Comparison of ENCODE assay signal across 7 mouse cellular contexts in the genomic region with DNA sequence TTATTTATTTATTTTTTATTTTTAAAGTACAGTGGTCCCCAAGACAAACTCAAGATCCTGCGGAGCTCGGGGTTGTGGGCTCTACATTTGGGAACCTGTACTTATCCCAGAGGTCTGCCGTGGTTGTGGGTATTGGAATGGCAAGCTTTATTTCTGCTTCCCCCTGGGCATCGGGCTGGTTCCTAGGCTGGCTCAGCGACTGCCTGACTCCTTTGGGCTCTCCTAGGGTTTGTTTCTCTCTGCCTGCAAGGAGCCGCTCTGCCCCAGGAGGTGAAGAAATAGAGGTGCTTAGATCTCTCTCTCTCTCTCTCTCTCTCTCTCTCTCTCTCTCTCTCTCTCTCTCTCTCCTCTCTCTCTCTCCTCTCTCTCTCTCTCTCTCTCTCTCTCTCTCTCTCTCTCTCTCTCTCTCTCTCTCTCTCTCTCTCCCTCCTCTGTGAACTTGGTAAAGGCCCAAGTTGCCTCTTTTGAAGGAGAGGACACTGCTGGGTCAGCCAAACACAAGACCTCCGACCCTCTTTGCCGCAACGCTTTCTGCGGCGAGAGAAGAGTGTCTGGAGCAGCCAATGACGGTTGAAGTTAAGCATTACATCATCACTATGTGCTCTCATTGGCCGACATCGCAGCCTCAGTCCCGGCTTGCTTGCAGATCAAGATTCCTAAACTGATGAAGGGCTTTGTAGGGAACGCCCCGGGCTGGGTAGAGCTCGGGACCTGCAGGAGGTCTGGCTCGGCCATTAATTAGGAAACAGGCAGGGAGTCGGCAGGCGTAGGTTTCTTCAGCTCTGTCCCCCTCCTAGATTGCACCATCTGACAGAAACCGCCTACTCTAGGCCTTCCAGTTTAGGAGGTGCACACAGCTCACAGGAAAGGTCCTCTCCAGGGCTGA. TPM values are rescaled to one million over a fixed set of nuclear protein-coding genes. Genes with fewer than 3 reads are reported as not detected.
DNase-seq lines count a peak whose midpoint lies in the region; ATAC-seq and TF ChIP-seq lines count a peak whose summit lies in the region.

No protein-coding gene starts in this region.

- 12% methylated on average over 22 of the region's 22 CpGs for WGBS in embryonic facial prominence, embryonic 12.5 days
- 24% methylated on average over 22 of the region's 22 CpGs for WGBS in kidney, adult 2 months
- WGBS in limb, embryonic 11.5 days: 10% methylated on average over 22 of the region's 22 CpGs
- 10% methylated on average over 22 of the region's 22 CpGs for WGBS in midbrain, embryonic 12.5 days
- 9% methylated on average over 22 of the region's 22 CpGs for WGBS in stomach, embryonic 14.5 days

- DNase-seq in brain, adult 2 months (ENCODE audit: low read depth, low spot score): peak; percentile 99
- DNase-seq in heart, adult 9 months (ENCODE audit: low spot score in 2 of 2): peak; percentile 32 to 50
- peak; percentile 43 for DNase-seq in kidney, adult 2 months
- peak; percentile 81 for DNase-seq in limb, embryonic 11.5 days (ENCODE audit: low spot score)

- H3K27ac ChIP-seq in embryonic facial prominence, embryonic 12.5 days: no peak overlapping the region
- H3K27ac ChIP-seq in kidney, adult 2 months (ENCODE audit: insufficient read depth, low read depth, low read length): no peak overlapping the region
- H3K27ac ChIP-seq in limb, embryonic 11.5 days (replicated peaks; ENCODE audit: low read depth, low read length): no peak overlapping the region
- peak overlapping the region; percentile 77 for H3K27ac ChIP-seq in midbrain, embryonic 12.5 days (replicated peaks)
- H3K27ac ChIP-seq in stomach, embryonic 14.5 days (ENCODE audit: low read length): no peak overlapping the region

- TF ChIP-seq POLR2A in kidney, adult 2 months (IDR thresholded peaks at IDR 0.05; ENCODE audit: low read depth, low read length): no peak

- 0 out of 2 replicates have a peak, but pooled peaks cover 3% of the 10 kb centered on the region for H3K4me1 ChIP-seq in embryonic facial prominence, embryonic 12.5 days
- H3K4me1 ChIP-seq in kidney, adult 2 months (ENCODE audit: control insufficient read depth, insufficient read depth, low read length): no peaks in the 10 kb centered on the region
- H3K4me1 ChIP-seq in limb, embryonic 11.5 days (ENCODE audit: control insufficient read depth, insufficient read depth, low read length): no peaks in the 10 kb centered on the region
- H3K4me1 ChIP-seq in midbrain, embryonic 12.5 days: peaks cover 36% of the 10 kb centered on the region
- H3K4me1 ChIP-seq in stomach, embryonic 14.5 days (ENCODE audit: control insufficient read depth, insufficient read depth, low read length): no peaks in the 10 kb centered on the region

- H3K36me3 ChIP-seq in embryonic facial prominence, embryonic 12.5 days: no peaks in the 10 kb centered on the region
- H3K36me3 ChIP-seq in kidney, adult 2 months (ENCODE audit: control insufficient read depth, insufficient read depth, low read length): no peaks in the 10 kb centered on the region
- no peaks in the 10 kb centered on the region for H3K36me3 ChIP-seq in limb, embryonic 11.5 days (ENCODE audit: control insufficient read depth, insufficient read depth, low read length)
- H3K36me3 ChIP-seq in midbrain, embryonic 12.5 days: no peaks in the 10 kb centered on the region
- H3K36me3 ChIP-seq in stomach, embryonic 14.5 days (ENCODE audit: control insufficient read depth, insufficient read depth, low read length): no peaks in the 10 kb centered on the region

- ATAC-seq in embryonic facial prominence, embryonic 12.5 days (ENCODE audit: insufficient number of reproducible peaks, insufficient read depth, low FRiP score, low TSS enrichment): peak; percentile 91
- peak; percentile 87 for ATAC-seq in limb, embryonic 11.5 days (ENCODE audit: insufficient number of reproducible peaks, low FRiP score, low TSS enrichment, low read depth)
- peak; percentile 91 for ATAC-seq in midbrain, embryonic 12.5 days (ENCODE audit: low FRiP score, low read depth)
- peak; percentile 92 for ATAC-seq in stomach, embryonic 14.5 days (ENCODE audit: insufficient number of reproducible peaks, insufficient read depth, low FRiP score, low read depth)

- peak overlapping the region; percentile 25 for H3K4me3 ChIP-seq in embryonic facial prominence, embryonic 12.5 days
- no peak overlapping the region for H3K4me3 ChIP-seq in kidney, adult 2 months (ENCODE audit: insufficient read depth, low read depth, low read length)
- H3K4me3 ChIP-seq in limb, embryonic 11.5 days (ENCODE audit: low read depth, low read length): 0 out of 2 replicates have a peak overlapping the region, but pooled peaks have one; percentile 8
- H3K4me3 ChIP-seq in midbrain, embryonic 12.5 days: peak overlapping the region; percentile 18
- H3K4me3 ChIP-seq in stomach, embryonic 14.5 days (ENCODE audit: low read depth, low read length): 0 out of 2 replicates have a peak overlapping the region, but pooled peaks have one; percentile 2

- no peaks in the 10 kb centered on the region for H3K27me3 ChIP-seq in embryonic facial prominence, embryonic 12.5 days
- H3K27me3 ChIP-seq in kidney, adult 2 months (replicated peaks; ENCODE audit: control insufficient read depth, insufficient read depth, low read length): peaks cover 1% of the 10 kb centered on the region; the same call in 1 of the 2 replicates
- no peaks in the 10 kb centered on the region for H3K27me3 ChIP-seq in limb, embryonic 11.5 days (ENCODE audit: control insufficient read depth, insufficient read depth, low read length)
- H3K27me3 ChIP-seq in midbrain, embryonic 12.5 days: no peaks in the 10 kb centered on the region
- H3K27me3 ChIP-seq in stomach, embryonic 14.5 days (ENCODE audit: control insufficient read depth, insufficient read depth, low read length): no peaks in the 10 kb centered on the region

- TF ChIP-seq CTCF in kidney, adult 2 months (conservative IDR thresholded peaks at IDR 0.05; ENCODE audit: insufficient read depth, insufficient read length, low read depth, low read length): no peak

- no peaks in the 10 kb centered on the region for H3K9me3 ChIP-seq in embryonic facial prominence, embryonic 12.5 days
- H3K9me3 ChIP-seq in limb, embryonic 11.5 days (ENCODE audit: control insufficient read depth, low read length): no peaks in the 10 kb centered on the region
- no peaks in the 10 kb centered on the region for H3K9me3 ChIP-seq in midbrain, embryonic 12.5 days
- H3K9me3 ChIP-seq in stomach, embryonic 14.5 days (ENCODE audit: control insufficient read depth, low read depth, low read length): no peaks in the 10 kb centered on the region

- peak overlapping the region; percentile 45 for H3K4me2 ChIP-seq in embryonic facial prominence, embryonic 12.5 days (replicated peaks)
- peak overlapping the region; percentile 38 for H3K4me2 ChIP-seq in limb, embryonic 11.5 days (ENCODE audit: low read depth, severe bottlenecking)
- H3K4me2 ChIP-seq in midbrain, embryonic 12.5 days (replicated peaks): peak overlapping the region; percentile 46
- H3K4me2 ChIP-seq in stomach, embryonic 14.5 days (replicated peaks; ENCODE audit: low read depth, low read length): peak overlapping the region; percentile 43

- no peak overlapping the region for H3K9ac ChIP-seq in embryonic facial prominence, embryonic 12.5 days
- no peak overlapping the region for H3K9ac ChIP-seq in limb, embryonic 11.5 days (ENCODE audit: low read length)
- H3K9ac ChIP-seq in midbrain, embryonic 12.5 days (replicated peaks): peak overlapping the region; percentile 43; the same call in 1 of the 2 replicates
- no peak overlapping the region for H3K9ac ChIP-seq in stomach, embryonic 14.5 days (replicated peaks; ENCODE audit: low read depth, low read length)

RNA-seq across cellular contexts. Expression of gene Calm1, which starts 42.9 kb away (rescaled TPM):
- 1,186 and 1,211 TPM in 2 replicates for polyA plus RNA-seq in embryonic facial prominence, embryonic 12.5 days (2016; fragmentation: Nextera tagmentation; extraction: Ambion mirVana)
- polyA plus RNA-seq in kidney, adult 2 months (2012; rRNA removed): 133 and 185 TPM in 2 replicates
- 1,091 and 1,120 TPM in 2 replicates for polyA plus RNA-seq in limb, embryonic 11.5 days (2014; fragmentation: Nextera tagmentation; extraction: Ambion mirVana)
- polyA plus RNA-seq in midbrain, embryonic 12.5 days (2016; fragmentation: Nextera tagmentation; extraction: Ambion mirVana): 1,734 and 1,740 TPM in 2 replicates
- 1,664 and 1,668 TPM in 2 replicates for polyA plus RNA-seq in stomach, embryonic 14.5 days (2014; fragmentation: Nextera tagmentation; extraction: Ambion mirVana)

Comparison
In these comparisons a context has a peak if more than half of its experiments do, and no peak if none do; other contexts are left out.
1. DNase-seq: peak in every context shown above with its lines; median percentile 99 in brain, adult 2 months; 81 in limb, embryonic 11.5 days; 43 in kidney, adult 2 months; 41 in heart, adult 9 months.